Mouse (Mus musculus): ENCODE data around the gene Pole.

Pole gene

DNA sequence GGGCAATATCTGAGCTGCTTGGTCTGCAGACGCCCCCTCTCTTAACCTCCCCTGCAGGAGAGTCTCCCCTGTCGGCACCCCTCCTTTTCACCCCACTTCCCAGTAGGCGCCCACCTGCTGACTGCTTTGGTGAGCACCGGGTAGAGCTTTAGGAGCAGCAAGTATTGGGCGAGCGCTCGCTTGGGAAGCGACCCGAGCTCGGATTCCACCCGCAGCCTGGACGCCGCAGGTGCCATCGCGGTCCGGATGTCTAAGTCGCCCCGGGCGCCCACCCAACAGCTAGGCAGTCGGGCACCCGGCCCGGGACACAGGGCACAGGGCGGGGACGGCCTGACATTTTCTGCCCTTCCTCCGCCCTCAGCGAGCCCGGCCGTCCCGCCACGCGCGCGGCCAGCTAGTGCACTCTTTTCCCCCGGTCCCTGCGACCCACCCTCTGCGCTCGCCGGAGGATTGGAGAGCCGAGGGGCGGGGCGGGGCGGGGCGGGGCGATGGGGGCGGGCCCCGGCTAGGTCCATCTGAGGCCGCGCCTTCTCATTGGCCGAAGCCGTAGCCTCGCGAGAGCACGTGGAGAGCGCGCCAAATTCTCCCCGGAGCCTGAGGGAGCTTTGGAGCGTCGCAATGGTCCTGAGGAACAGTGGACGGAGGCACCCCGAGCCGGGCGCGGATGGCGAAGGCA is at the start of gene Pole, which contains the start of gene Pxmp2:
Pole (plus strand) TSS at position 537 of the 676 bp plus-strand sequence.
Pxmp2 (minus strand) TSS at position 417 of the 676 bp plus-strand sequence.
- peak; percentile 94 for DNase-seq (ENCODE audit: low read depth, low spot score)

DNA sequence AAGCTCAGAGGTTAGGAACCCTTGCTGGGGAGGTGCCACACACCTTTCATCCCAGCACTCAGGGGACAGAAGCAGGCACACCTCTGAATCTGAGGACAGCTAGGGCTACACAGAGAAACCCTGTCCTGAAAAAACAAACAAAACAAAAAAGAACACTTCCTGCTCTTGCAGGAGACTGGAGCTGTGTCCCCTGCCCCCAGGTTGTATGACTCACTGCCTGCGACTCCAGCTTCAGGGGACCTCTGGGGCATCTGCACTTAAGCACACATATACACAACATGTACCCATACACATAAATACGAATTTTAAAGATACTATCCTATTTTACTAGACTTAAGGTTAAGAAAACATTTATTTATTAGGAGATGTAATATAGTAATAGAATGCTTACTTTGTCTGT is 42.0 kb upstream of the Pole start:
- no peak for DNase-seq (ENCODE audit: low read depth, low spot score)

- no peak for DNase-seq (ENCODE audit: low read depth, low spot score)
Measured at GRCm38 (mm10) chr5:110266941-110267340, 19.2 kb upstream of the Pole start.

DNA sequence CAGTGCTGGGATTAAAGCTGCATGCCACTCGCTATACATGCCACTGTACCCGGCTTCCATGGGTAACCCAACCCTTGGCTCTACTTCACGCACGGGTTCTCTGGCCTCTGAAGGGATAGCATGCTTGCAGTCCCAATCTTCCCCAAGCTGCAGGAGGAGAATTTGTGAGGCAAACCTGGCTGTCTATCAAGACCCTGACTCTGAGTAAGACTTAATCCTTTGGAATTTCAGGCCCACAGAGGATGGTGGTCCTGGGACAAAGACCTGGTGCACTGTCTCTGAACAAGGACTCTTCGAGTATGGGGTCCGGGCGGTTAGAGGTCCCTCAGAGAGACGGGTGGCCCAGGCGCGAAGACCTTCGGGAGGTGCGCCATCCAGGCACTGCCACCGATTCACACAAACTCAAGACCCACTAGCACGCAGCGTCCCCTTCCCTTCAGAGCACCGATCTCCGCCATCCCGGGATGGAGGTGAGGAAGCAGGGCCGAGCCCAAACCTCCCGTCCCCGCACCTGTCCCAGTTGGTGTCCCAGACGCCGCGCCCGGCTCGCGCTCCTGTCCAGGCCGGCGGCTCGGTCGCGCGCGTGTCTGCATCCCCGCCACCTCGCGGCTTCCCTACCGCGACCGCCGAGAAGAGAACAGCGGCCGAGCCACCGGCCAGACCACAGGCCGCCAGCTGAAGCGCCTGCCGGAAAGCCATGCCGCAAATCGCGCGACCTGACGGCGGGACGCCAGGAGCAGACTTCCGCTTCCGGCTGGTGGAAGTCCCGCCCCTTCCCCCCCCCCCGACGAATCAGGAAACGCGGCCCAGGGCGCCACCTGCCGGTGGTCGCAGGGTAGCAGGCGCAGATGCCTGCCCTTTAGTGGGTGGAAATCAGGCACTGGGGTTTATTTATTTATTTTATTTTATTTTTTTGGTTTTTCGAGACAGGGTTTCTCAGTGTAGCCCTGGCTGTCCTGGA is 16.7 kb upstream of the Pole start, which contains the start of gene Pgam5:
Pgam5 (minus strand) TSS at position 773 of the 961 bp plus-strand sequence.
- peak; percentile 97 for DNase-seq (ENCODE audit: low read depth, low spot score)

DNA sequence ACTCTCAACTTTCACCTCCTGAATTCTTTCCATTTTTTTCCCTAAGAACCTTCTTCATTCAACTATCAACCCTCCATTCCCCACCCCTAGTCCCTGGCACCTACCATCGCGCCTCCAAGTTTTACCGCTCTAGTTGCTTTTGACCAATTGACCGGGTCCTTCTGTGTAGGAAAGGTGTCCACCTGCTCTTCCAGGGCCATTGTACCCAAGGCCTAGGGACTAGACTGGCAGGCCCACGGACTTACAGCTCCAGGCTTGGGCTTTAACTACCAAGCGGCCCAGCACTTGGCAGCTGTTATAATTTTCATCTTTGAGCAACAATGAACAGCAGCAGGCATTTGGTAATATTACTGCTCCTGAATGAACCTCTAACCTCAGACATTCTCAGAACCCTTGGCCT is 15.9 kb upstream of the Pole start:
- no peak for DNase-seq (ENCODE audit: low read depth, low spot score)

- DNase-seq (ENCODE audit: low read depth, low spot score) = no peak
Measured at GRCm38 (mm10) chr5:110274147-110274546, 12.0 kb upstream of the Pole start.

- no peak for DNase-seq (ENCODE audit: low read depth, low spot score)
Measured at GRCm38 (mm10) chr5:110274846-110275245, 11.3 kb upstream of the Pole start.

DNA sequence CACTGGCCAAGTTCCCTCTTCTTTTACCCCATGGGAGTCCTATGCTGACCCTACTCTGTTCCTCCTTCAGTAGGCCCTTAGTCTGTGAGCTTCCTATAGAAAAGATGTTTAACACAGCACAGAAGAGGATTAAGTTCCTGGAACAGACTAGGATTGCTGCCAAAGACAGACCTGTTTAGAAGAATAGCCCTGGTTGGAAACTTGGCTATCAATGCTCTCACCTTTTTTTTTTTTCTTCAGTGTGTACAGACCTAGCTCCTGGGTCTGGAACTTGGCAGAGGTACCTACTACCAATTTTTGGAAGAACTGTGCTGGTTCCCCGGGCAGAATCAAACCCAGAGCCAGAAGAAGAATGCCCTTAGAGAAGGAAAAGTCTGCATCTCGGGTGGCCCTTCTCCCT is 9.7 kb upstream of the Pole start:
- no peak for DNase-seq (ENCODE audit: low read depth, low spot score)

DNA sequence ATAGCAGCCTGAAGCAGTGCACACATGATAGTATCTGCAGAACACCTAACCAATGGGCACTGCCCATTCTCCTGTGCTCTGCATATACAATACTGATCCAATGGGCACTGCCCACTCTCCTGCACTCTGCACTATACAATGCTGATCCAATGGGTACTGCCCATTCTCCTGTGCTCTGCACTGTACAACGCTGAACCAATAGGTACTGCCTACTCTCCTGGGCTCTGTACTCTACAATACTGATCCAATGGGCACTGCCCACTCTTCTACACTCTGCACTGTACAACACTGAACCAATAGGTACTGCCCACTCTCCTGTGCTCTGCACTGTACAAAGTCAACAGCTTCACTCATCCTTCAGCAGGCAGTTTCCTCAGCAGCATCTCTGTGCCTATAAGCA is 9.2 kb upstream of the Pole start:
- no peak for DNase-seq (ENCODE audit: low read depth, low spot score)

DNA sequence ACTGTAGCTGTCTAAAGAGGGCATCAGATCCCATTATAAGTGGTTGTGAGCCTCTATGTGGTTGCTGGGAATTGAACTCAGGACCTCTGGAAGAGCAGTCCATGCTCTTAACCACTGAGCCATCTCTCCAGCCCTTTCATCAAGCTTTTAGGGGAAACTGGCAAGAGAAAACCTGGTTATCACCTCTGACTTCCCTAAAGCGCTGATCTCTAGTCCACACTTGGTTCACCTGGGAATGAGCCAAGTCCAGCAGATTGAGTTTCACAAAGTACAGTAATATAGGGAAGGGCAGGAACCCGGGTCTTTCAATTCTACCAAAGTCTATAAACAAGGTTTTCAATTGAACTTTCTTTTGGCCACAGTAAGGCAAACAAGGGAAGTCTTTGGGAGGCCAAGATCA is 4.1 kb upstream of the Pole start:
- no peak for DNase-seq (ENCODE audit: low read depth, low spot score)

GRCm38 (mm10) chr5:110284536-110284935 is 1.6 kb upstream of the Pole start:
- peak; percentile 85 for DNase-seq (ENCODE audit: low read depth, low spot score)

- DNase-seq (ENCODE audit: low read depth, low spot score) = no peak
Measured at GRCm38 (mm10) chr5:110285156-110285555, 950 bp upstream of the Pole start.

- DNase-seq (ENCODE audit: low read depth, low spot score) = no peak
Measured at GRCm38 (mm10) chr5:110286446-110287083, 459 bp downstream of the Pole start.

DNA sequence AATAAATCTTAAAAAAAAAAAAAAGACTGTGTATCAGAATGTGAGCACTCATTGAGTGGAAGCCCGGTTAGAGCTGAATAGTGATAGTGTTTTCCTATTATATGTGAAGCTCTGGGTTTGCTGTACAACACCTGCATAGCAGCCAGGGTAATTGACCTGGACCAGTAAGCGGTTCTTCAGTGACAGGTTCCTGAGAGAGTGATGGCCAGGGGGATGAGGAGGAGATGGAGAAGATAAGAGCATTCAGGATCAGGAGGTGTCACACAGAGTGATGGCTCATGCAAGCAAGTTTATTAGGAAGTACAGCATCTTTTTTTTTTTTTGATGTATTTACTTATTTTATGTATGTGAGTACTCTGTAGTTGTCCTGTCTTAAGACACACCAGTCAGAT is 974 bp downstream of the Pole start:
- DNase-seq (ENCODE audit: low read depth, low spot score) = peak; percentile 35

DNA sequence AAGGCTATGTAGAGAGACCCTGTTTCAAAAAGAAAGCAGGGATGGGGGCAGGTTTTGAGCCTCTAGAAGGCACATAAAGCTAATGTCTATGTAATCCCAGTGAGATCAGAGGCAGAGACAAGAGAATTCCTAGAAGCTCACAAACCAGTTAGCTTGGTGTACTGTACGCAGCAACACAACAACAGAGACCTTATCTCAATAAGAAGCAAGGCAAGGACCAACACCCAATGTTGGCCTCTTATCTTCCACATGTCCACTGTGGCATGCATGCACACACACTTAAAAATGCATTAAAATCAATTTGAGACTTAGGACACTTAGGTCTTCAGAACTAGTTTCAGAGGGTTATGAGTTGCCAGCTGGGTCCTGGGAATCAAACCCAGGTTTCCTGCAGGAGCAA is 5.5 kb downstream of the Pole start:
- DNase-seq (ENCODE audit: low read depth, low spot score) = no peak

GRCm38 (mm10) chr5:110296637-110297036 is 10.5 kb downstream of the Pole start:
- DNase-seq (ENCODE audit: low read depth, low spot score) = no peak

- DNase-seq (ENCODE audit: low read depth, low spot score) = peak; percentile 82
Measured at GRCm38 (mm10) chr5:110300591-110300990, 14.5 kb downstream of the Pole start.

DNA sequence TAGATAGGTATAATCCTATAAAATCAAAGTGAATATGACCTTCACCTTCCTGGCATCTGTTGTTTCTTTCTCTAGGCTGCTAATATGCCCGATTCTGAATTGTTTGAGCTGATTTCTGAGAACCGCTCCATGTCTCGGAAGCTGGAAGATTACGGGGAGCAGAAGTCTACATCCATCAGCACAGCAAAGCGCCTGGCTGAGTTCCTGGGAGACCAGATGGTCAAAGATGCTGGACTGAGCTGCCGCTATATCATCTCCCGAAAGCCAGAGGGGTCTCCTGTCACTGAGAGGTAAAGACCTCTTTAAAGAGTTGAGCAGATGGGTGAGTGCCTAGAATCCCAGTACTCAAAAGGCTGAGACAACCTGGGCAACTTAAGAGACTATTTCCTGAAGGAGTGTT is 22.8 kb downstream of the Pole start:
- DNase-seq (ENCODE audit: low read depth, low spot score) = no peak

- DNase-seq (ENCODE audit: low read depth, low spot score) = no peak
Measured at GRCm38 (mm10) chr5:110313127-110313526, 27.0 kb downstream of the Pole start.

GRCm38 (mm10) chr5:110330508-110330907 is 44.4 kb downstream of the Pole start:
- DNase-seq (ENCODE audit: low read depth, low spot score) = peak; percentile 54

GRCm38 (mm10) chr5:110338792-110339191 is 52.7 kb downstream of the Pole start:
- DNase-seq (ENCODE audit: low read depth, low spot score) = no peak

DNA sequence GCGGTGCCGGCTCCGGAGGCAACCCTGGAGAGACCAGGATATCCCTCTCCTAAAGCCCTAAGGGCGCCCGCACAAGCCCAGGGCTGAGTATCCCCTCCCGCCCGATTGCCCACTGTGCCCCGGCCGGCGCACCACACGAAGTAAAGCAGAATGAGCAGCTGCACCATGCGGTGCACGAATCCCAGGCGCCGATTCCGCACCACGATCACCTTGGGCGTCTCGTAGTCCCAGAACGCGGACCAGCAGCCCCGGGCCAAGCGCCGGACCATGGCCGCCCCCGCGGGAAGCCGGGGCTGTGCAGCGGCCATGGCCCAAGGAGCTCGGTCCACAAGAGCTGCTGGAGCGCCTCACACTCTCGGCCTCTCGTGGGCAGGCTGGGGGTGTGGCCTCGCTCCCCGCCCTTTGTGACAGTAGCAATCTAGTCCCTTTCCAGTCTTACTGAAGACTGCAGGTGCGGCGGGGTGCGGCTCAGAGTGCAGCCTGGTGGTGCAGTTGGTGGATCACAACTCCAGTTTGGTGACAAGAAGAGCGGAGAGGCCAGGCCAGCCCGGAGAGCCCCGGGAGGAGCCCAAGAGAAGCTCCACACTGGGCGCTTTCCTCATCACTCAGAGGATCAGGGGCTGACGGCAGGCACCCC is 56.7 kb downstream of the Pole start, which contains the start of gene P2rx2:
P2rx2 (minus strand) TSS at position 565 of the 637 bp plus-strand sequence.
- DNase-seq (ENCODE audit: low read depth, low spot score) = no peak

Data from A20 (cell line).